Mouse (Mus musculus) lung, adult 2 months (tissue): ENCODE data around the gene Uspl1.

Source experiments
- CTCF ChIP-seq: fragments of 200-500 bp; IDR thresholded peaks from 2 replicates; pipeline ENCODE4 v1.5.1; 2011; ENCODE audit warnings: mild to moderate bottlenecking, low read length, control low read depth; ENCODE audit not compliant: insufficient read depth
- POLR2A ChIP-seq: fragments of 200-500 bp; IDR thresholded peaks from 2 replicates; pipeline ENCODE4 v1.6.1; 2011; ENCODE audit warnings: low read depth, mild to moderate bottlenecking, control low read depth, low read length, borderline replicate concordance; ENCODE audit errors: extremely low read depth

DNA sequence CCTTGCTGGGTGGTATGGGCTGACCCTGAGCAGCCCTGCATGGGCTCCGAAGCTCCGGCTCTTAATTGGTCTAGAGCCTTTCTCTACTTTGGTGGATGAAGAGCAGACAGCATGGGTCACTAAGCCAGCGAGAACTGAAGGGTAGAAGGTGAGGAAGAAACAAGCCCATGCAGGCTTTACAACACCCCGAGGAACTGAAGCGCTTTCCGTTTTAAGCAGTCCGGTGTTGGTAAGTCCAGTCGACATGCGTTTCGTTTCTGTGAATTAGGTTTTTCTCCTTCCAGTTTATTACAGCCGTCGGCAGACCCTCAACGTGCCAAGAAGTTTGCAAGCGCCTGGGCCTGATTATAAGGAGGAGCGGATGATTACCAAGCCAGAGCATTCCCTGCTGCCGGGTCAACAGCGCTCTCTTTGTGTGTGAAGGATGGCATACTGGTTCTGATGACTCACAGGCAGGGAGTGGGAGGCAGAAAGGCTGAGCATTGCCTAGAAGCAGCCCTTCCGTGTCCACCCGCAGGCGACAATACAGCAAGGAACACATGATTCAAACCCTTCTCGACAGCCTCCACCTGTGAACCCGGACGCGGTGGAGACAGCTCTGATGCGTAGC lies 40.3 kb upstream of the Uspl1 start:
- TF ChIP-seq CTCF (no peak), POLR2A (no peak)
